Mouse (Mus musculus) lung, embryonic 14.5 days (tissue): ENCODE measurements around the gene Wars. TPM values are rescaled to one million over a fixed set of nuclear protein-coding genes. Genes with fewer than 3 reads are reported as not detected.

Experiments
- ATAC-seq: fragments of 200-750 bp; cut with Nextera tagmentation; 2 replicates; pipeline ENCODE4 v1.8.0; 2017; ENCODE audit warnings: mild to moderate bottlenecking, moderate TSS enrichment, moderate library complexity; ENCODE audit not compliant: insufficient read depth
- DNase-seq: peaks from one replicate; pipeline ENCODE4 v3.0.0-alpha.2; 2015
- H3K27ac ChIP-seq: fragments of 300-500 bp; sonication (generic); 2 replicates; pipeline ENCODE4 v1.5.1; 2014; ENCODE audit warnings: low read depth, mild to moderate bottlenecking, moderate library complexity
- H3K27me3 ChIP-seq: fragments of 300-500 bp; sonication (generic); 2 replicates; pipeline ENCODE4 v1.6.1; 2014; ENCODE audit warnings: low read length, control low read depth; ENCODE audit not compliant: insufficient read depth
- H3K36me3 ChIP-seq: fragments of 300-500 bp; sonication (generic); 2 replicates; pipeline ENCODE4 v1.6.1; 2014; ENCODE audit warnings: control low read depth; ENCODE audit not compliant: insufficient read depth
- H3K4me1 ChIP-seq: fragments of 300-500 bp; sonication (generic); 2 replicates; pipeline ENCODE4 v1.6.1; 2014; ENCODE audit warnings: antibody characterized with exemption, control low read depth; ENCODE audit not compliant: insufficient read depth
- H3K4me2 ChIP-seq: fragments of 300-500 bp; sonication (generic); 2 replicates; pipeline ENCODE4 v1.6.1; 2014; ENCODE audit warnings: mild to moderate bottlenecking
- H3K4me3 ChIP-seq: fragments of 300-500 bp; sonication (generic); 2 replicates; pipeline ENCODE4 v1.5.1; 2014; ENCODE audit warnings: low read depth, low read length
- H3K9ac ChIP-seq: fragments of 300-500 bp; sonication (generic); 2 replicates; pipeline ENCODE4 v1.6.1; 2014
- H3K9me3 ChIP-seq: fragments of 300-500 bp; sonication (generic); 2 replicates; pipeline ENCODE4 v1.6.1; 2016; ENCODE audit warnings: low read depth, low read length, control low read depth
- CTCF ChIP-seq: IDR thresholded peaks from 2 replicates; pipeline ENCODE4 v1.5.1; 2016; ENCODE audit warnings: antibody characterized with exemption, low read depth
- WGBS: fragments of 180-500 bp; shearing (Covaris S2); extraction: QIAGEN DNeasy Blood & Tissue Kit; methylation state at CpG from one replicate; pipeline ENCODE4 v1.1.7; 2014; 5-methylcytosine and 5-hydroxymethylcytosine counted together
- polyA plus RNA-seq: library from polyadenylated mRNA; unstranded; fragments of >200 nt; fragmentation: Nextera tagmentation; extraction: Ambion mirVana; gene quantifications from 2 replicates; pipeline ENCODE4 v1.2.1, GENCODE M21; 2014

Gene Wars
- polyA plus RNA-seq, 1 experiment from 2014 or later: 101 TPM

DNA sequence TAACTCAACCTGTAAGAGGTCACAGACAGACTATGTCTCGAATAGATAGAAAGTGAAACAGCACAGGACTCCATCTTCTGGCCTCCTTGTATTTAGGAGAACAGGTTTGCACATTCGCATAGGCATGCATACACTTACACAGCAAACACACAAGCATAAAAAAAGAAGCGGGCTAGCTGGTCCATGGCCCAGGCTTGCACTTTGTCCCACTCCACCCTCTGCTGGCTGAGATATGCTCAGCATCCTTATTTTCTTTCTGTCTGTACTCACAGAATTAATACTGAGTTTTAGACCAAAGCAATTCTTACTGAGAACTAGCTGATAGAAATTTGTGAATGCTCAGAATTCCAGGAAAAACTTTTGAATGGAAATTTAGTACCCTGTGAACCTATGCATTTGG lies 2.0 kb upstream of the Wars start:
- Histone ChIP-seq H3K4me3 (no peak overlapping the region), H3K9ac (no peak overlapping the region), H3K4me2 (no peak overlapping the region), H3K36me3 (no peaks in the 10 kb centered on the region), H3K4me1 (peaks cover 10% of the 10 kb centered on the region; the same call in 1 of the 2 replicates), H3K27ac (no peak overlapping the region), H3K9me3 (no peaks in the 10 kb centered on the region), H3K27me3 (no peaks in the 10 kb centered on the region)
- TF ChIP-seq CTCF: peak; percentile 45; the same call in 1 of the 2 replicates
- WGBS: 58% methylated on average over 3 of the region's 3 CpGs
- DNase-seq: peak; percentile 51
- no peak for ATAC-seq

DNA sequence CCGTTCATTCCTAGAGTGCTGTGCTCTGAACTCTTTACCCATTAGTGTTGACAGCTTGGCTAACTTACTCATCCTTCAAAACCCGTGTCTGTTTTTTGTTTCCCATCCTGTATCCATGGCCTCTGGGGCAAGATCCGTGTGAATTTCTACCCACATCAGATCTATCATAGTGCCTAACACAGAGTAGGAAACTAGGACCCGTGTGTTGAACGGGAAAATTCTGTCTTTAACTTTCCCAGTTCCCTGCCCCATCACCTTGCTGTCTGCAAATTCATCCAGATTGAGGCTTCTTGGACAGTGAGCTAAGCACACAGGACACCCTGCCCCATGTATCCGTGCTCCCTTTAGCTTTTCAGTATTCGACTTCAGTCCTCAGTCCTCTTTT lies 450 bp upstream of the Wars start:
- no peak for TF ChIP-seq CTCF
- ATAC-seq (peak; percentile 32), DNase-seq (no peak)
- Histone ChIP-seq H3K4me2 (peak overlapping the region; percentile 87), H3K36me3 (no peaks in the 10 kb centered on the region), H3K4me1 (peaks cover 10% of the 10 kb centered on the region; the same call in 1 of the 2 replicates), H3K9me3 (no peaks in the 10 kb centered on the region), H3K27me3 (no peaks in the 10 kb centered on the region), H3K9ac (peak overlapping the region; percentile 79), H3K4me3 (peak overlapping the region; percentile 91), H3K27ac (peak overlapping the region; percentile 36; the same call in 1 of the 2 replicates)
- 2% methylated on average over 7 of the region's 7 CpGs for WGBS

DNA sequence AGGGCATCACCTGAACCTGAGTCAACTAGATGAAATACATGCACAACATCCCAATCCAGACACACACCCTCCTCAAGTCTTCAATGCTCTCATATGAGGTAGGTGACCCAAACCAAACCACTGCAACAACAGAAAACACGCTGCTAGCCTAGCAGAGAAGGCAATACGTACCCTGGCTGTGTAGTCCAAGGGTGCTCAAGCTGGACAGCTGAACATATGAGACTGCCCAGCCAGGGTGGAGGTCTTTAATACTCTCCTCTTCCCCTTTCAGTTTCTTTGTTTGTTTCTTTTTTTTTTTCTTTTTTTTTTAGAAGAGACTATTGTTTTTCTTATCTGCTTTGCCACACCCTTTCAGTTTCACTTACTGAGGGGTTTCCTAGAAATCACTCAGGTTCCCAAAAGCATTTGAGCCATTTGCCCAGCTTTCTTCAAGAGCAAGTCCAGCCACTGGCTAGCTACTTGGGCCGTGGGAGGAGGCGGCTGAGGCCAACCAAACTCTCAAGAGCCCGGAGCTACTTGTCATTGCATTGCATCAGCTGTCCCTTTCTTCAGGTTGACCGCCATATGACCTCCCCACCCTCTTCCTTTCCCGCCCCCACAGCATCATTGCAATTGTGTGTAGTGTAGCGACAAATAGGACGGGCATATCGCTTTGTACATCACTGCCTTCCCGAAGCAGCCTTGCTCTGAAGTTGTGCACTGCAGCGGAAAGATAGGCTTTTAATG lies 822 bp downstream of the Wars start, which contains the start of gene Wdr25:
TSS of gene Wdr25 (plus strand) at position 643 of the 726 bp plus-strand sequence.
- H3K36me3 ChIP-seq: peaks cover 7% of the 10 kb centered on the region; the same call in 1 of the 2 replicates
- 18% methylated on average over 12 of the region's 12 CpGs for WGBS
- DNase-seq: no peak
- no peak for TF ChIP-seq CTCF
- H3K4me3 ChIP-seq: peak within 1 kb of the TSS; percentile 91
- H3K4me1 ChIP-seq: peaks cover 10% of the 10 kb centered on the region; the same call in 1 of the 2 replicates
- H3K9me3 ChIP-seq: no peaks in the 10 kb centered on the region
- H3K27ac ChIP-seq: peak within 1 kb of the TSS; percentile 36; the same call in 1 of the 2 replicates
- H3K9ac ChIP-seq: peak within 1 kb of the TSS; percentile 79
- ATAC-seq: no peak
- H3K4me2 ChIP-seq: peak within 1 kb of the TSS; percentile 87
- no peaks in the 10 kb centered on the region for H3K27me3 ChIP-seq

DNA sequence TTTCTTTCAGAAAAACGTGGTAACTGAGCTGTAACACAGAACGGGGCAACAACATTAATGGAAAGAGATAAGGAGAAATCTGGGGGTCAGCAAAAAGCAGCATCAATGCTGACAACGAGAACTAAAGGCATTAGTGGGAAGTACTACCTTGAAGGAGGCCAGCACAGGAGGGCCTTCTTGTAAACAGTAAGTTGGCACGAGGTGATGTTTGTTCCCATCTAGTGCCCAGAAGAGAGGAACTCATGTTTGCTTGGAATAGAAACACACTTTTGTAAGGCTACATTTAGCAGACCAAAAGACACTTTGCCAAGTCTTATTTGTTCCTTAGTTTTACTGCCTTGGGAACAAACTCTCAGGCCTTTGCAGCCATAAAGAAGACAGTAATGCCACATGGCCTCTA lies 5.3 kb downstream of the Wars start:
- TF ChIP-seq CTCF: no peak
- H3K4me2 ChIP-seq: no peak overlapping the region
- H3K27ac ChIP-seq: no peak overlapping the region
- H3K4me1 ChIP-seq: 0 out of 2 replicates have a peak, but pooled peaks cover 6% of the 10 kb centered on the region
- H3K27me3 ChIP-seq: no peaks in the 10 kb centered on the region
- DNase-seq (no peak), ATAC-seq (no peak)
- no peak overlapping the region for H3K9ac ChIP-seq
- no peak overlapping the region for H3K4me3 ChIP-seq
- peaks cover 50% of the 10 kb centered on the region for H3K36me3 ChIP-seq
- 81% methylated on average over 4 of the region's 4 CpGs for WGBS
- no peaks in the 10 kb centered on the region for H3K9me3 ChIP-seq

DNA sequence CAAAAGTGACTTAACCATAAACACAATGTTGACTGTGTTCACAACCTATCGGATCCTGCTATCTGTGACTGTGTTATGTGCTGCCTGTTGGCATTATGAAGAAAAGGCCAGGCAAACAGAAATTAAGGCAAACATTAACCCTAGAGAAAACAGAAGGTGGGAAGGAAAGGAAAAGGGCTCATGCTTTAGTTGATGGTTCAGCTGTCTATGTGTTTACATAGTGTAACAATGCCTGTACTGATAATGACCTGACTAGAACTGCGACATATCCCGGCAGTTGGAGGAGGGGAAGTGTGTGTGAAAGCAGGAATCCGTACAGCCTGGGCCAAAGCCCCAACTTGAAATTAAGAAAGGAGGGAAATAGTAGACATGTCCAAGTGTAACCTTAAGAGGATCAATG lies 6.9 kb downstream of the Wars start:
- WGBS: 57% methylated on average over 4 of the region's 4 CpGs
- no peak for ATAC-seq

DNA sequence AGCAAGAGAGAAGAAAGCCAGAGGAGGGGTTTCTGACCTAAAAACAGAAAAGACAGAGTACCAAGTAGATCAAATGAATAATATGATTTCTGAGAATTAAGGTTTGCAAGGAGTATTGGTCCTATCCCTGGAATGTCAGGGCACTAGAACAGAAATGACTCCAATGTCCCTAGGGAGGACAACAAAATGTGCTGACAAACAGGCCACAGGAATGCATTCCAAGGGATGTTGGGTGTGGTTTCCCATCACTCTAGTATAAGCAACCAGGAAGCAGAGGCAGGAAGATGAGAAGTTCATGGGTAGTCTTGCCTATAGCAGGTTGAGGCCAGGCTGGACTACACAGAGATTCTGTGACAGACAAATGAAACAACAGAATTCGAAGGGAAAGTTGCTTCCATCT lies 8.1 kb downstream of the Wars start:
- Histone ChIP-seq H3K27me3 (no peaks in the 10 kb centered on the region), H3K27ac (no peak overlapping the region), H3K9me3 (no peaks in the 10 kb centered on the region), H3K4me3 (no peak overlapping the region), H3K4me1 (no peaks in the 10 kb centered on the region), H3K4me2 (no peak overlapping the region), H3K9ac (no peak overlapping the region), H3K36me3 (peaks cover 75% of the 10 kb centered on the region)
- 90% methylated on average over 1 of the region's 1 CpGs for WGBS
- TF ChIP-seq CTCF: no peak
- ATAC-seq (no peak), DNase-seq (no peak)

More for the DNA sequence above, 6.9 kb downstream of the Wars start:
- Histone ChIP-seq H3K27ac (no peak overlapping the region), H3K27me3 (no peaks in the 10 kb centered on the region), H3K4me1 (no peaks in the 10 kb centered on the region), H3K36me3 (peaks cover 65% of the 10 kb centered on the region), H3K9ac (no peak overlapping the region), H3K4me2 (no peak overlapping the region), H3K9me3 (no peaks in the 10 kb centered on the region), H3K4me3 (no peak overlapping the region)
- TF ChIP-seq CTCF: no peak
- DNase-seq: no peak

DNA sequence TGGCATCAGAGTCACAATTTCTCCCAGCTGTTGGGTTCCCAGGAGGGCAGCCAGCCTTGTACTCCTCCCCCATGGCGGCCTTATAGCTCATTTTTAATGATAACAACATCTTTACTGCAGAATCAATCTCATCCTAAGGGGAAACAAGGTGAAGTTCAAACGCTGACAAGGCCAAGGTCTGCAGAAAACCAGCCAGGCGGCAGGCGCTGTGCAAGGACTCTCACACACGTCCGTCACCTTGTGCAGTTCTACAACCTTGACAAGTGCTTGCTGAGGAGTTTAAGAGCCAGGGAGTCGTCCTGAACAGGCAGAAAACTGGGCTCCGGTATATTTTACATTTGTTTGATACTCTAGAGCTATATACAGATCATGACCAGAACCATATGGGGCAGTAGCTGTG lies 11.2 kb downstream of the Wars start:
- Histone ChIP-seq H3K9me3 (no peaks in the 10 kb centered on the region), H3K36me3 (peaks cover 87% of the 10 kb centered on the region), H3K4me2 (no peak overlapping the region), H3K27ac (no peak overlapping the region), H3K4me1 (no peaks in the 10 kb centered on the region), H3K4me3 (no peak overlapping the region), H3K9ac (no peak overlapping the region), H3K27me3 (no peaks in the 10 kb centered on the region)
- WGBS: 83% methylated on average over 8 of the region's 8 CpGs
- ATAC-seq: no peak
- TF ChIP-seq CTCF: no peak
- DNase-seq: no peak
